Mouse (Mus musculus) forebrain, embryonic 13.5 days (tissue): Measurements from ENCODE around the gene Acr. TPM values are rescaled to one million over a fixed set of nuclear protein-coding genes. Genes with fewer than 3 reads are reported as not detected.

ENCODE experiments used
- ATAC-seq: fragments of 200-750 bp; cut with Nextera tagmentation; 2 replicates; pipeline ENCODE4 v1.8.0; 2017
- H3K27ac ChIP-seq: fragments of 300-500 bp; sonication (generic); 2 replicates; pipeline ENCODE4 v1.5.1; 2015; ENCODE audit warnings: inconsistent platforms, mild to moderate bottlenecking, moderate library complexity
- H3K27me3 ChIP-seq: fragments of 300-500 bp; sonication (generic); 2 replicates; pipeline ENCODE4 v1.6.1; 2015; ENCODE audit warnings: mild to moderate bottlenecking, inconsistent platforms
- H3K36me3 ChIP-seq: fragments of 300-500 bp; sonication (generic); 2 replicates; pipeline ENCODE4 v1.6.1; 2015; ENCODE audit warnings: mild to moderate bottlenecking, inconsistent platforms; ENCODE audit not compliant: poor library complexity, severe bottlenecking
- H3K4me1 ChIP-seq: fragments of 300-500 bp; sonication (generic); 2 replicates; pipeline ENCODE4 v1.6.1; 2015; ENCODE audit warnings: inconsistent platforms
- H3K4me2 ChIP-seq: fragments of 300-500 bp; sonication (generic); 2 replicates; pipeline ENCODE4 v1.6.1; 2015; ENCODE audit warnings: inconsistent platforms, mild to moderate bottlenecking, moderate library complexity
- H3K4me3 ChIP-seq: fragments of 300-500 bp; sonication (generic); 2 replicates; pipeline ENCODE4 v1.5.1; 2015; ENCODE audit warnings: mild to moderate bottlenecking, inconsistent platforms
- H3K9ac ChIP-seq: fragments of 300-500 bp; sonication (generic); 2 replicates; pipeline ENCODE4 v1.6.1; 2015; ENCODE audit warnings: mild to moderate bottlenecking, inconsistent platforms
- H3K9me3 ChIP-seq: fragments of 300-500 bp; sonication (generic); replicated peaks from 2 replicates; pipeline ENCODE4 v1.6.1; 2016; ENCODE audit warnings: inconsistent platforms
- WGBS: fragments of 180-500 bp; shearing (Covaris S2); methylation state at CpG from one replicate; pipeline ENCODE4 v1.1.7; 2015; 5-methylcytosine and 5-hydroxymethylcytosine counted together
- polyA plus RNA-seq: library from polyadenylated mRNA; unstranded; fragments of >200 nt; fragmentation: Nextera tagmentation; extraction: Ambion mirVana; gene quantifications from 2 replicates; pipeline ENCODE4 v1.2.1, GENCODE M21; 2015

The Acr gene
- polyA plus RNA-seq, 1 experiment from 2014 or later, result 1.2 TPM

DNA sequence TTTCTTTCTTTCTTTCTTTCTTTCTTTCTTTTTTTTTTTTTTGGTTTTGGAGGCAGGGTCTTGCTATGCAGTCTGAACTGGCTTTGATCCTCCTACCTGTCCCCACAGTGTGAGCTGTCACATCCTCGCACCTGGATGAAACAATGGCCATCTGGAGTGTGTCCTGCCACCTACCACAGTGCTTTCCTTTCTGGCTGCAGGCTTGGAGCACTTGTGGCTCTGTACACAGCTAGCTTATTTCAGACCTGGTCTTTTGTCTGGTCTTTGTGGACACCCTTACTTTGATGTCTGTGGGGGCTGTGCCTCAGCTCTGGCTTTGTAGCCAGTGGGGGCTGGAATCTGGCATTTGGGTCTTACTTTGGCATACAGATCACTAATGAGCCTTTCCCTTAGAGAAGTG is 16.4 kb upstream of the Acr start:
- Histone ChIP-seq H3K4me1 (peaks cover 22% of the 10 kb centered on the region), H3K4me3 (no peak overlapping the region), H3K36me3 (peaks cover 21% of the 10 kb centered on the region), H3K9me3 (no peaks in the 10 kb centered on the region), H3K27ac (no peak overlapping the region), H3K27me3 (peaks cover 32% of the 10 kb centered on the region), H3K4me2 (no peak overlapping the region), H3K9ac (no peak overlapping the region)
- ATAC-seq, result no peak
- 81% methylated on average over 1 of the region's 1 CpGs for WGBS

- Histone ChIP-seq H3K9me3 (no peaks in the 10 kb centered on the region), H3K27ac (no peak overlapping the region), H3K36me3 (peaks cover 7% of the 10 kb centered on the region; the same call in 1 of the 2 replicates), H3K27me3 (peaks cover 43% of the 10 kb centered on the region), H3K4me2 (no peak overlapping the region), H3K4me1 (peaks cover 18% of the 10 kb centered on the region; the same call in 1 of the 2 replicates), H3K9ac (no peak overlapping the region), H3K4me3 (no peak overlapping the region)
- ATAC-seq, result no peak
- WGBS, result 96% methylated on average over 6 of the region's 6 CpGs
Measured at GRCm38 (mm10) chr15:89555591-89555990, 12.5 kb upstream of the Acr start.

DNA sequence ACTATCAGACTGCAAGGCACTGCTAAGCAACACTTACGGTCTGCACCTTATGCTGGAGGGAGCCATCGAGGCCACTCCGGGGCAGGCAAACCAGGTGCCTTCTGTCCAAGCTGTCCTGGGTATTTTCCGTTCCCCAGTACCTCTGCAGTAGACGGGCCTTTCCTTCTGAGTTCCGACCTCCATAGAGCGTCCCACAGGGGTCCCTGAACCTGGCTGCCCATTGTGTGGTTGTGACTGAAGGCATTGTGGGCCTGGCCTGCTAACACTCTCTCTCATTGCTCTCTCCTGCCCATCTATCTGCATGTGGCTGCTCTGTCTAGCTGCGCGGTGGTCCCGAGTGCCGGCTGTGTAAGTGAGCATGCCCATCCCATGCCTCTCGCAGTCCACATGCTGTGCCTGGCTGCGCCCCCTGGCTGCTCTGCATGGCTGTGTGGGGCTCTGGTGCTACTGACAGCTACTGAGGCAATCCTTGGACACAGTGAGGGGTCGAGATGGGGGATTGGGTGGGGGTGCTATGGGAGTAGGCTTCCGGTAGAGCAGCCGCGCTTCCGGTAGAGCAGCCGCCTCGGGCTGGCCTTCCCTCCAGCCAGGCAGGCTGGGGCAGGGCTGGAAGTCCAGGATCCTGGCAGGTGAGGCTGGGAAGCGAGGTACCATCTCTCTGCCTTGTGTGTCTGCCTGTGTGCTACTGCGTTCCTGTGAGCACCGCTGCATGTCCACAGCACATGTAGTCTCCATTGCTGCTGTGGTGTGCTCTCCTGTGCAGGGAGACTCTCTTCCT is 11.5 kb upstream of the Acr start:
- H3K27me3 ChIP-seq, result peaks cover 43% of the 10 kb centered on the region
- H3K4me3 ChIP-seq, result peak overlapping the region; percentile 16
- H3K9me3 ChIP-seq, result no peaks in the 10 kb centered on the region
- peaks cover 5% of the 10 kb centered on the region; the same call in 1 of the 2 replicates for H3K36me3 ChIP-seq
- H3K4me1 ChIP-seq, result peaks cover 18% of the 10 kb centered on the region; the same call in 1 of the 2 replicates
- 23% methylated on average over 23 of the region's 23 CpGs for WGBS
- peak overlapping the region; percentile 40 for H3K4me2 ChIP-seq
- peak; percentile 71 for ATAC-seq
- no peak overlapping the region for H3K27ac ChIP-seq
- H3K9ac ChIP-seq, result peak overlapping the region; percentile 39; the same call in 1 of the 2 replicates

- peak overlapping the region; percentile 20 for H3K4me3 ChIP-seq
- peaks cover 43% of the 10 kb centered on the region for H3K27me3 ChIP-seq
- peaks cover 2% of the 10 kb centered on the region; the same call in 1 of the 2 replicates for H3K36me3 ChIP-seq
- peak overlapping the region; percentile 40 for H3K4me2 ChIP-seq
- 10% methylated on average over 32 of the region's 40 CpGs for WGBS
- no peaks in the 10 kb centered on the region for H3K9me3 ChIP-seq
- ATAC-seq, result no peak
- H3K27ac ChIP-seq, result no peak overlapping the region
- peak overlapping the region; percentile 39; the same call in 1 of the 2 replicates for H3K9ac ChIP-seq
- peaks cover 18% of the 10 kb centered on the region; the same call in 1 of the 2 replicates for H3K4me1 ChIP-seq
Measured at GRCm38 (mm10) chr15:89557179-89557995, 10.7 kb upstream of the Acr start.

DNA sequence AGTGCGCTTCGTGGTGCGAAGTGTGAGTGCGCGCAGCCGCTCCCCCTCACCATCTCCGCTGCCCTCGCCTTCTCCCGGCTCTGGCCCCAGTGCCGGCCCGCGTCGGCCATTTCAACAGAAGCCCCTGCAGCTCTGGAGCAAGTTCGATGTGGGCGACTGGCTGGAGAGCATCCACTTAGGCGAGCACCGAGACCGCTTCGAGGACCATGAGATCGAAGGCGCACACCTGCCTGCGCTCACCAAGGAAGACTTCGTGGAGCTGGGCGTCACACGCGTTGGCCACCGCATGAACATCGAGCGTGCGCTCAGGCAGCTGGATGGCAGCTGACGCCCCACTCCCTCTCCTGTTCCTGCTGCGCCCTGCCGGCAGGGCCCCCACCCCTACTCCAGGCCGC is 10.1 kb upstream of the Acr start:
- no peak for ATAC-seq
- H3K4me3 ChIP-seq, result peak overlapping the region; percentile 20

GRCm38 (mm10) chr15:89559202-89559731 is 8.9 kb upstream of the Acr start:
- Histone ChIP-seq H3K4me3 (no peak overlapping the region), H3K27ac (no peak overlapping the region), H3K9ac (no peak overlapping the region), H3K4me2 (no peak overlapping the region), H3K4me1 (peaks cover 18% of the 10 kb centered on the region; the same call in 1 of the 2 replicates), H3K36me3 (no peaks in the 10 kb centered on the region), H3K27me3 (peaks cover 43% of the 10 kb centered on the region), H3K9me3 (no peaks in the 10 kb centered on the region)
- no peak for ATAC-seq
- 37% methylated on average over 10 of the region's 10 CpGs for WGBS

More for the DNA sequence above, 10.1 kb upstream of the Acr start:
- H3K27ac ChIP-seq, result no peak overlapping the region
- no peaks in the 10 kb centered on the region for H3K36me3 ChIP-seq
- no peaks in the 10 kb centered on the region for H3K9me3 ChIP-seq
- WGBS, result 5% methylated on average over 34 of the region's 34 CpGs
- peaks cover 43% of the 10 kb centered on the region for H3K27me3 ChIP-seq
- peak overlapping the region; percentile 40 for H3K4me2 ChIP-seq
- H3K4me1 ChIP-seq, result peaks cover 18% of the 10 kb centered on the region; the same call in 1 of the 2 replicates
- H3K9ac ChIP-seq, result no peak overlapping the region

- H3K27ac ChIP-seq, result no peak overlapping the region
- no peak overlapping the region for H3K9ac ChIP-seq
- H3K4me1 ChIP-seq, result no peaks in the 10 kb centered on the region
- H3K9me3 ChIP-seq, result no peaks in the 10 kb centered on the region
- 75% methylated on average over 8 of the region's 8 CpGs for WGBS
- H3K4me2 ChIP-seq, result no peak overlapping the region
- H3K4me3 ChIP-seq, result no peak overlapping the region
- H3K27me3 ChIP-seq, result no peaks in the 10 kb centered on the region
- H3K36me3 ChIP-seq, result no peaks in the 10 kb centered on the region
- ATAC-seq, result no peak
Measured at GRCm38 (mm10) chr15:89572147-89572546, 4.0 kb downstream of the Acr start.

DNA sequence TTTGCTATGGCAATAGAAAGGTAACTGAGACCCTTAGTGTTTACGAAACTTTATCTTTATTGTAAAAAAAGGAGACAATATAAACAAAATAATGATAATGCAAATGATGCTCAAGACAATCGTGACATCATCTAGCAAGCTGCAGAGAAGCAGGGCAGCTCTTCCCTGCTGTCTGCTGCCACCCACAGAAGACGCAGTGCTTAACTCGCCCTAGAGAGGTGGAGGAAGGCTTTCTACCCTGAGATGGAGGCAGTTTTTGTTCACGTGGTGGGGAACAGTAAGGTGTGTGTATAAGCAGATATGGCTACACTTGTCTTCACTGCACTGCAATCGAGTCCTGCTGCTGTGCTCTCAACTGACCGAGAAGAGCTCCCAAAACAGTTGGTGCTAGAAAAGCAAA is 14.4 kb downstream of the Acr start:
- H3K9ac ChIP-seq, result no peak overlapping the region
- no peak overlapping the region for H3K4me2 ChIP-seq
- no peaks in the 10 kb centered on the region for H3K9me3 ChIP-seq
- peaks cover 51% of the 10 kb centered on the region for H3K36me3 ChIP-seq
- no peak overlapping the region for H3K27ac ChIP-seq
- no peak overlapping the region for H3K4me3 ChIP-seq
- WGBS, result 88% methylated on average over 7 of the region's 7 CpGs
- no peaks in the 10 kb centered on the region for H3K27me3 ChIP-seq
- no peaks in the 10 kb centered on the region for H3K4me1 ChIP-seq
- no peak for ATAC-seq

GRCm38 (mm10) chr15:89585101-89585500 is 17.0 kb downstream of the Acr start:
- Histone ChIP-seq H3K9me3 (no peaks in the 10 kb centered on the region), H3K36me3 (peaks cover 58% of the 10 kb centered on the region), H3K27ac (no peak overlapping the region), H3K4me3 (no peak overlapping the region), H3K4me2 (no peak overlapping the region), H3K27me3 (no peaks in the 10 kb centered on the region), H3K4me1 (peaks cover 4% of the 10 kb centered on the region), H3K9ac (no peak overlapping the region)
- no peak for ATAC-seq
- 84% methylated on average over 5 of the region's 5 CpGs for WGBS

DNA sequence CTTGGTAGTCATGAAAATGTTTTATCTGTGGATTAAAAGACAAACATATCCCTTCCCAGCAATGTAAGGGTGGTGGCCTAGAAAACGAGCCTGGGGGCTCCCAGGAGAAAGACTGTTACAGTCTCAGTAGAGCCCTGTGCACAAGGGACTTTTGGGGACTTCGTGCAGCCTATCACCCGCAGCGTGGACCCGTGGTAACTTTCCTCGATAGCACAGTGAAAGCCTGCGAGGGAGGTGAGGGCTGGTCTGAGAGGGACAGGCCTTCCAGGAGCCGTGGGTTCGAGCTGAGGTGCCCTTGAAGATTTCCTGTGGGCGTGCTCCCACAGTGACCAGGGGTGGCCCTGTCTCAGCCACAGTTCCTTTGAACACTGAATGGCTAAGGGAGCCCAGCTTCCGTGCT is 17.5 kb downstream of the Acr start:
- Histone ChIP-seq H3K36me3 (peaks cover 58% of the 10 kb centered on the region), H3K4me2 (no peak overlapping the region), H3K4me1 (peaks cover 9% of the 10 kb centered on the region), H3K9me3 (no peaks in the 10 kb centered on the region), H3K4me3 (no peak overlapping the region), H3K27ac (no peak overlapping the region), H3K27me3 (no peaks in the 10 kb centered on the region), H3K9ac (no peak overlapping the region)
- 92% methylated on average over 11 of the region's 11 CpGs for WGBS
- ATAC-seq, result no peak

DNA sequence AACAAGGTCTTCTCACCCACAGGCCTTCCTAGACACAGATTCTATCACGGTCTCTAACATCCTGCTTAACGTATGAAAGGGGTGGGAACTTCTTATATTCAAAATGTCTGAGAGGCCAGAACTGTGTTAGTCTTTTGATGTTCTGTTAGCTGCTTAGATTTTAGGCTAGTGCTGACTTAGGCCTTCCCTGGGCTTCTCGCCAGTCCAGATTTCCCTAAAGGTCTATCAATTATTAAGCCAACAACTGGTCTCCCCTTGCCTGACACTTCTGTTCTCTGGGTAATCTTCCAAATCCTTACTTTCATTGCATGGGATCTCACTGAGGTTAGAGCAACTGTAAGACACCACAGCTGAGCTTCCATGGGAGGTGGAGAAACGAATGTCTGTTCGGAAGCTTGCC is 21.0 kb downstream of the Acr start:
- H3K9ac ChIP-seq, result no peak overlapping the region
- 89% methylated on average over 5 of the region's 5 CpGs for WGBS

DNA sequence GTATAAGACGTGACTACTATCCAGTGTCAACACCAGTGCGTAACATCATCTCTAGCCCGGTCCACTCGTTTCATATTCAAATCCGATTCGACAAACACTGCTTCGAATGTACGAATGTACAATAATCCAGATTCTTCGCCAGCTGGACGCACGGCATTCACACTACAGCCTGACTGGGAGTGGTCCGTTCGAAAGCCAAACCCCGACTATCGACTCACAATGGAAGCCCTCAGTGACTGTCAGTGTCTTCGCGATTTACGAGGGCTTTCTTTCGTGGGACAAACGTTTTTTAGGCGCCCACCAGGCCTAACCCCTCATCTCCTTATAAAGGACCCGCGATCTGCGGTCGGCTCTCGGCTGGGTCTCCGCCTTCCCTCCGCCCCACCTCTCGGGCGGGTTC is 23.2 kb downstream of the Acr start:
- ATAC-seq, result 0 out of 2 replicates have a peak, but pooled peaks have one; percentile 0
- Histone ChIP-seq H3K27me3 (no peaks in the 10 kb centered on the region), H3K4me3 (peak overlapping the region; percentile 76), H3K27ac (peak overlapping the region; percentile 51), H3K9ac (peak overlapping the region; percentile 81), H3K9me3 (no peaks in the 10 kb centered on the region), H3K4me1 (peaks cover 22% of the 10 kb centered on the region), H3K36me3 (peaks cover 18% of the 10 kb centered on the region), H3K4me2 (peak overlapping the region; percentile 78)
- WGBS, result 2% methylated on average over 30 of the region's 30 CpGs

More for the DNA sequence above, 21.0 kb downstream of the Acr start:
- H3K36me3 ChIP-seq, result peaks cover 36% of the 10 kb centered on the region
- H3K4me3 ChIP-seq, result no peak overlapping the region
- no peaks in the 10 kb centered on the region for H3K9me3 ChIP-seq
- no peak for ATAC-seq
- H3K4me1 ChIP-seq, result peaks cover 22% of the 10 kb centered on the region
- no peak overlapping the region for H3K27ac ChIP-seq
- no peaks in the 10 kb centered on the region for H3K27me3 ChIP-seq
- H3K4me2 ChIP-seq, result no peak overlapping the region
